Mouse (Mus musculus) neural tube, embryonic 11.5 days (tissue): Measurements from ENCODE around the gene Theg. TPM values are rescaled to one million over a fixed set of nuclear protein-coding genes. Genes with fewer than 3 reads are reported as not detected.
A peak's percentile ranks its signal among the peaks of the same experiment; 100 is the strongest.

Experiments used
- ATAC-seq: fragments of 200-750 bp; cut with Nextera tagmentation; 2 replicates; pipeline ENCODE4 v1.8.0; 2017; ENCODE audit warnings: moderate number of reproducible peaks, mild to moderate bottlenecking, moderate TSS enrichment, moderate library complexity; ENCODE audit not compliant: insufficient read depth, low FRiP score, low TSS enrichment
- DNase-seq: peaks from one replicate; pipeline ENCODE4 v3.0.0-alpha.2; 2015; ENCODE audit warnings: low spot score
- H3K27ac ChIP-seq: fragments of 300-500 bp; sonication (generic); 2 replicates; pipeline ENCODE4 v1.5.1; 2014; ENCODE audit warnings: low read depth, mild to moderate bottlenecking, low read length
- H3K27me3 ChIP-seq: fragments of 300-500 bp; sonication (generic); 2 replicates; pipeline ENCODE4 v1.6.1; 2014; ENCODE audit warnings: mild to moderate bottlenecking, low read length, mixed read lengths; ENCODE audit not compliant: control insufficient read depth, insufficient read depth
- H3K36me3 ChIP-seq: fragments of 300-500 bp; sonication (generic); 2 replicates; pipeline ENCODE4 v1.6.1; 2014; ENCODE audit warnings: mild to moderate bottlenecking, low read length, moderate library complexity, mixed read lengths; ENCODE audit not compliant: control insufficient read depth, insufficient read depth
- H3K4me1 ChIP-seq: fragments of 300-500 bp; sonication (generic); 2 replicates; pipeline ENCODE4 v1.6.1; 2014; ENCODE audit warnings: low read length, mixed read lengths; ENCODE audit not compliant: control insufficient read depth, insufficient read depth
- H3K4me2 ChIP-seq: fragments of 300-500 bp; sonication (generic); 2 replicates; pipeline ENCODE4 v1.6.1; 2014; ENCODE audit warnings: low read depth, mild to moderate bottlenecking, moderate library complexity
- H3K4me3 ChIP-seq: fragments of 300-500 bp; sonication (generic); 2 replicates; pipeline ENCODE4 v1.5.1; 2014; ENCODE audit warnings: low read depth, low read length
- H3K9ac ChIP-seq: fragments of 300-500 bp; sonication (generic); 2 replicates; pipeline ENCODE4 v1.6.1; 2014; ENCODE audit warnings: mild to moderate bottlenecking, low read length
- H3K9me3 ChIP-seq: fragments of 300-500 bp; sonication (generic); 2 replicates; pipeline ENCODE4 v1.6.1; 2016; ENCODE audit warnings: low read length; ENCODE audit not compliant: control insufficient read depth
- whole genome bisulfite sequencing: fragments of 180-500 bp; shearing (Covaris S2); extraction: QIAGEN DNeasy Blood & Tissue Kit; methylation state at CpG from one replicate; pipeline ENCODE4 v1.1.7; 2014; 5-methylcytosine and 5-hydroxymethylcytosine counted together
- polyA plus RNA-seq: library from polyadenylated mRNA; unstranded; fragments of >200 nt; fragmentation: Nextera tagmentation; extraction: Ambion mirVana; gene quantifications from 2 replicates; pipeline ENCODE4 v1.2.1, GENCODE M21; 2014

Gene Theg
- polyA plus RNA-seq, 1 experiment from 2014 or later, result not detected

DNA sequence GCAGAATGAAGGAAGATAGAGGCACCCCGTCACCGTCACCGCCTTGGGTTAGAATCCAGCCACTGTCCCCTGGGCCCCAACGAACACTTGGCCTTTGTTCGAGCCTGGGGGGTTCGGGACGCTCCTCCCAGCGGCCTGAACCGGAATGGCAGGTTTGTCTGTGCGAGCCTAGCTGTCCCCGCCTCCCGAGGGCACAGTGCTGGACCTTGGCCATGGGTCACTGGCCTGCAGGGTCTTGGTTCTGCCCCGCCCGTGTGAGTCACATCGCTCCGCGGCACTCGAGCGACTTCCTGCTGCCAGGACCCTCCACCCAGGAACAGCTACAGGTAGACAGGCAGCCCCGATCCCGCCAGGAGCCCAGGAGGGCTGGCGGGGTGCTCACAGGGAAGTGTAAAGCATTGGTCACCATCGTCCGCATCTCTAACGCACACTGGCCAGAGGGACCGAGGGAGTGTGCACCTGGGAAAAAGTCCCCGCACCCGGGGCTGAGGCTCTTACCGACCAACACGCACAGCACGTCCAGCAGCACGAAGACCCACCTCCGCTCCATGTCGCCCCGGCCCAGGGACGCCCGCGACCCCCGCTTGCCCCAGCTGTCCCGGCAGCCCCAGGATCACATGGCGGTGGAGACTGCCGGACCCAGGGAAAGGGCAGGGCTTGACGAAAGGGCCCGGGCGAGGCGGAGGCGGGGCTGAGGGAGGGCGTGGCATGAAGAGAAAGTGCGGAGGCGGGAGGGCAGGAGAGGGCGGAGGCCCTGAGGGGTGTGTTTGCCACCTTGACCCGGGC lies 53.8 kb downstream of the Theg start, which contains the start of gene Plpp2:
Gene Plpp2, minus strand, starts transcription at position 671 of the 786 bp plus-strand sequence.
- Histone ChIP-seq H3K4me1 (no peaks in the 10 kb centered on the region; the same call in 1 of the 2 replicates), H3K36me3 (0 out of 2 replicates have a peak, but pooled peaks cover 2% of the 10 kb centered on the region), H3K9me3 (no peaks in the 10 kb centered on the region), H3K4me3 (peak within 1 kb of the TSS; percentile 54), H3K27me3 (no peaks in the 10 kb centered on the region), H3K9ac (peak within 1 kb of the TSS; percentile 70), H3K4me2 (peak within 1 kb of the TSS; percentile 99), H3K27ac (no peak within 1 kb of the TSS)
- peak; percentile 76 for ATAC-seq
- WGBS, result under 1% methylated on average over 52 of the region's 52 CpGs
- peak; percentile 75 for DNase-seq

DNA sequence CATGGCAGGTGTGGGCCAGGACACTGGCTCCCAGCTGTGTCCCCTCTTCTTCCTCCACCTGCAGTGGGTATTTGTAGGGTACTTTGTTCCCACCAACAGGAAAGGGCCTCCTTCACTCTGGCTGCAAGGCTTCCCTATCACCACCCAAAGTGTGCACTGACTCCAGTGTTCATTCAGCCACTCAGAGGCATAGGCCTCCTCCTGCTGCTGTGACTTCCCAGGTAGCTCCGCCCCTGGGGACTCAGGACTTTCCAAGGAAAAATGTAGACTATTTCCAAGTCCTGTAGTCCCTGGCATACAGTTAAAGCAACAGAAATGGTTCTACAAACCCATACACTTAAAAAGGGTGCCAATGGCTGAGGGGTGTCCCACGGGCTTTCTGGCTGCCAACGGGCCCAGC lies 54.5 kb downstream of the Theg start:
- Histone ChIP-seq H3K4me3 (peak overlapping the region; percentile 54), H3K4me1 (no peaks in the 10 kb centered on the region; the same call in 1 of the 2 replicates), H3K9me3 (no peaks in the 10 kb centered on the region), H3K4me2 (peak overlapping the region; percentile 99), H3K27ac (no peak overlapping the region), H3K9ac (peak overlapping the region; percentile 70), H3K36me3 (0 out of 2 replicates have a peak, but pooled peaks cover 2% of the 10 kb centered on the region), H3K27me3 (no peaks in the 10 kb centered on the region)
- DNase-seq, result no peak
- ATAC-seq, result no peak
- 18% methylated on average over 3 of the region's 3 CpGs for WGBS

DNA sequence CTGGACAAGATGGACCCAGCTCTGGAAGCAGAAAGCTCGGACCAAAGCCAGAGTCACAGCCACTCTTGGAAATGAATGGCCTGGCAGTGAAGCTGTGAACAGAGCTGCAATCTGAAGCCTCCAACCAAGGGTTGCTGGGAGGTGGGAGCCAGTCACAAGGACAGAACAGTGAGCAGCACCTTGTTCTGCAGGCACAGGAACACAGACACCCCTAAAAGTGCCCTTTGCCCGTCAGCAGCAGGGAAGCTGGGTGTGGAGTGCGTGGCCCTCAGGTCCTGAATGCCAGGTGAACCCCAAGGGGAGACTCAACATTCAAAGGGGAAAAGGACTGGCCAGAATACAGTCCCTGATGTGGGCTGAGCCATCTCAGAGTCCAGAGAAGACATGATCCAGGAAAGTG lies 55.5 kb downstream of the Theg start:
- no peak for DNase-seq
- no peak for ATAC-seq
- no peaks in the 10 kb centered on the region for H3K27me3 ChIP-seq
- WGBS, result 94% methylated on average over 3 of the region's 3 CpGs
- H3K4me3 ChIP-seq, result no peak overlapping the region
- 0 out of 2 replicates have a peak, but pooled peaks cover 2% of the 10 kb centered on the region for H3K36me3 ChIP-seq
- no peak overlapping the region for H3K9ac ChIP-seq
- no peaks in the 10 kb centered on the region for H3K9me3 ChIP-seq
- no peak overlapping the region for H3K27ac ChIP-seq
- no peaks in the 10 kb centered on the region; the same call in 1 of the 2 replicates for H3K4me1 ChIP-seq
- no peak overlapping the region for H3K4me2 ChIP-seq

DNA sequence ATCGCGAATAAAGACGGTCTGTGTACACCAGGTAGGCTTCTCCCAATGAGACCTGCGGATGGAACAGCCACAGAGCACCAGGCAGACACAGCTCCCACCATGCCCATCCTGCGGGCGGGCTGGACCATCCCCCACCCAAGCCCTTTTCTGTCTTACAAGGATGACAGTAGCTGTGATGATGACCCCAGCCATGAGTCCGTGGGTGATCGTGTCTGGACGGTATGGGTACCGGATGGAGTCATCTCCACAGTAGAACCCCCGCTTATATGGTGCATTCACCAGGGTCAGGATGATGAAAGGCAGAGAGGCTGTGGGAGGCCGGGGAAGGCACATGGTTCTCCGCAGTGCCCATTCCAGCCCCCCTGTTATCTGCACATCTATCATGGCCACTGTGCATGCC lies 56.4 kb downstream of the Theg start:
- no peak for ATAC-seq

DNA sequence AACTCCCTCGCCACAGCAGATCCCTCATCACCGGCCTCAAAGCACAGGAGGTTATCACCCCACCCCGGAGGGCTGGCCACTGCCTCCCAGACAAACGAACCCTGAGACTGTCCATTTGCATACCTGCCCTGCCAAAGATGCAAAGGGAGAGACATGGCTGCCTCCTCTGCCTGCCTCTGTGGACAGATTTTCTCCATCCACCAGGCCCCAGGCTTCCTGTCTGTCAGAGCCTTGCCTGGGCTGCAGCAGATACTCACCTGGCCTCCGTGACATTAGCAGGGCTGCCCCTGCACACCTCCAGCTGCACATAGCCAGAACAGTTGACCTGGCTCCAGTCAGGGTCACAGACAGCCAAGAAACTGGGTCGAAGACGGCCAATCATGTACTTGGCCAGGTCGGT lies 56.9 kb downstream of the Theg start:
- DNase-seq, result no peak
- H3K36me3 ChIP-seq, result peaks cover 2% of the 10 kb centered on the region; the same call in 1 of the 2 replicates
- H3K27ac ChIP-seq, result no peak overlapping the region
- 83% methylated on average over 8 of the region's 8 CpGs for WGBS
- H3K4me3 ChIP-seq, result no peak overlapping the region
- H3K9me3 ChIP-seq, result no peaks in the 10 kb centered on the region
- H3K4me2 ChIP-seq, result no peak overlapping the region
- H3K27me3 ChIP-seq, result no peaks in the 10 kb centered on the region
- no peak for ATAC-seq
- H3K9ac ChIP-seq, result no peak overlapping the region
- no peaks in the 10 kb centered on the region; the same call in 1 of the 2 replicates for H3K4me1 ChIP-seq

More for the DNA sequence above, 56.4 kb downstream of the Theg start:
- H3K36me3 ChIP-seq, result peaks cover 2% of the 10 kb centered on the region; the same call in 1 of the 2 replicates
- H3K27ac ChIP-seq, result no peak overlapping the region
- 88% methylated on average over 13 of the region's 13 CpGs for whole genome bisulfite sequencing
- H3K4me2 ChIP-seq, result no peak overlapping the region
- H3K27me3 ChIP-seq, result no peaks in the 10 kb centered on the region
- no peak overlapping the region for H3K4me3 ChIP-seq
- no peak overlapping the region for H3K9ac ChIP-seq
- no peaks in the 10 kb centered on the region; the same call in 1 of the 2 replicates for H3K4me1 ChIP-seq
- H3K9me3 ChIP-seq, result no peaks in the 10 kb centered on the region
- no peak for DNase-seq

DNA sequence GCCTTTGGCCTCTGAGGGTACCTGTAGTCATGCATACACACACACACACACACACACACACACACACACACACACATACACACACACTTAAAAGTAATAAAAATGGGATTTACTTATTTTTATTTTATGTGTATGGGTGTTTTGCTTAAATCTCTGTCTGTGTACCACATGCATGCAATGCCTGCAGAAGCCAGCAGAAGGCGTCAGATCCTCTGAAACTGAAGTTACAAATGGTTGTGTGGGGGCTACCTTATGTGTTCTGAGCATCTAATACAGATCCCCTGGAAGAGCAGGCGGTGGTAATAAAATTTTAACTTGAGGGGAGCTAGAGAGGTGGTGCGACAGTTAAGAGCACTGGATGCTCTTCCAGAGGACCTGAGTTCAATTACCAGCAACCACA lies 59.0 kb downstream of the Theg start:
- Histone ChIP-seq H3K27ac (no peak overlapping the region), H3K27me3 (no peaks in the 10 kb centered on the region), H3K4me3 (no peak overlapping the region), H3K9ac (no peak overlapping the region), H3K9me3 (no peaks in the 10 kb centered on the region), H3K4me2 (no peak overlapping the region), H3K36me3 (peaks cover 2% of the 10 kb centered on the region; the same call in 1 of the 2 replicates), H3K4me1 (no peaks in the 10 kb centered on the region; the same call in 1 of the 2 replicates)
- no peak for DNase-seq
- ATAC-seq, result no peak
- WGBS, result 76% methylated on average over 3 of the region's 3 CpGs

DNA sequence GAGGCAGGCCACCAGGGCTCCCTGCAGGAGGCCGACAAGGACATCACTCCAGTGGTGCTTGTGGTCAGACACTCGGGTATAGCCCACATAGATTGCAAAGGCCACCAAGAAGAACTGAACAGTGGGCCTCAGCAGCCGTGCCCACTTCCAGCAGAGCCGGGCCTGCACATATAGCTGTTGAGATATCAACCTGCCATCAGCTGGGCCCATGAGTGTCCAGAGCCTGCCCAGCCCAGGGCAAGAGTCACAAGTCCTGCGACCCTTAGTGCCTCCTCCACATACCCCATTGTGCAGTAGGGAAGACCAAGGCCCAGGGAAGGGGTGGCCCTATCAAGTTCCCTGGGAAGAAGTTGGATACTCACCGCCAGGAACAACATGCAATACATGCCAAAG lies 59.7 kb downstream of the Theg start:
- no peak for ATAC-seq
- WGBS, result 83% methylated on average over 6 of the region's 6 CpGs
- DNase-seq, result no peak
- Histone ChIP-seq H3K4me1 (no peaks in the 10 kb centered on the region), H3K36me3 (peaks cover 2% of the 10 kb centered on the region; the same call in 1 of the 2 replicates), H3K9ac (no peak overlapping the region), H3K9me3 (no peaks in the 10 kb centered on the region), H3K4me2 (no peak overlapping the region), H3K27ac (no peak overlapping the region), H3K4me3 (no peak overlapping the region), H3K27me3 (no peaks in the 10 kb centered on the region)

DNA sequence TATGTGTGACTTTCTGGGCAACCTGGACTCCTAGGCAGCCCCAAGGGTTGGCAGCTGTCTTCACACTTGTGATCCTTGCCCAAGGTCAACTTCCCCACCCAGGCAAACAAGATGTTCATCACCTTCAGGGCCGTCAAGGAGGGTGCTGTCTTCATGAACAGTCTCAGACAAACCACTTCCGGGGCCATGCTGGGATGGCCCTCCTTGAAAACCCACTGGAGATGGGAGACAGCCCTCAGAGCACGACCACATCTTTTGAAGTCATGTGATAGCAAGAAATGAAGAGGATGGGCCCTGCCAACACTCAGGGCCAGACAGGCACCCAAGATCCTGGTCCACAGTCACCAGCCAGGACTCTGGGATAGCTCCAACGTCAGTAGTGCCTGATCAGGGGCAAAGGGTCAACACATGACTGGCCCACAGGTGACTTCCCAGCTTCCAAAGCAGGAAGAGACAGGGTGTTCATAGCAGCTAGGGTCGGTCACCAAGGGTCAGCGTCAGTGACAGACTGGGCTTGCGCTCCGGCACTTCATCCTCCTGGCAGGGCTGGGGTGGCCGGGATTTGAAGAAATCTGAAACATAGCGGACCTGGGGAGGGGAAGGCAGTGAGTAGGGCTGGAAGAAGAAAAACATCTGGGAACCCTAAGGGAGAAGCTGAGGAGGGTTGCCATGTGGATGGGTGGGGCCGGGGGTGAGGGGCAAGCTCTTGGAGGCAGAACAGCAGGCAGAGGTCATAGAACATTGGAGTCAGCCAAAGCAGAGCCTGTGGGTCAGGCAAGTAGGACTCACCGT lies 60.3 kb downstream of the Theg start:
- ATAC-seq (no peak), DNase-seq (no peak)
- Histone ChIP-seq H3K4me1 (no peaks in the 10 kb centered on the region), H3K9ac (no peak overlapping the region), H3K27me3 (no peaks in the 10 kb centered on the region), H3K4me3 (no peak overlapping the region), H3K27ac (no peak overlapping the region), H3K9me3 (no peaks in the 10 kb centered on the region), H3K4me2 (no peak overlapping the region), H3K36me3 (peaks cover 2% of the 10 kb centered on the region; the same call in 1 of the 2 replicates)
- 89% methylated on average over 12 of the region's 12 CpGs for WGBS
